Mouse (Mus musculus): ENCODE results near the gene Scmh1.
A peak's percentile ranks its signal among the peaks of the same experiment; 100 is the strongest.
"Not testable (repeated sequence)": the region's sequence is repeated elsewhere in the genome, so short reads cannot be mapped to it uniquely, and the experiment has no call there.

Scmh1 gene

DNA sequence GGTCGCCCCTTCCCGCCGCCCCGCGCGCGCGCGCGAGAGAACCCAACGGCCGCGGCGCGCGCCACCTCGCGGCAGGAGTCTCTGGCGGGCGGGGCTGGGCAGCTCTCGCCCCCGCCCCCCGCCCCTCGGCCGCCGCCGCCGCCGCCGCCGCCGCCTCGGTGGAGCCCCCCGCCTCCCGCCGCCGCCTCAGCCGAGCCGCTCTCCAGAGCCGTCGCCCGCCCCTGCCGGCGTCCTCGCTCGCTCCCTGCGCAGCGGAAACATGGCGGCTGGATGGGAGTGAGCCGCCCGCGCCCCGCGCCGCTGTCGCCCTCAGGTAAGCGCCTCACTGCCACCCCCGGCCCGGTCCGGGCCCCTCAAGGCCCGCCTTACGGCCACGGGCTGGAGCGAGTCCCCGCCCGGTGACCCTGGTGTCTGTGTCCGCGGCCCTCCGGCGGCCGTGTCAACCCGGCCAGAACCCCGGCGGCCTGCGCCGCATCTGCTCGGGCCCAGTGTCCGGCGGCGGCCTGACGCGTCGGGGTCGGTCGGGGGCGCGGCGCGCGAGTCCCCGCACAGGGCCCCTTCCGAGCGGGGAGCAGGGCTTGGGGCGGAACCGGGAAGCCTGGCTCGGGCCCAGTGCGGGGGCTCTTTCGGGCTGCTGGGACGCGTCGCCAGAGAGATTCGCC is at the start of gene Scmh1:
TSS of gene Scmh1 (plus strand) at position 138 of the 662 bp plus-strand sequence.
- DNase-seq (ENCODE audit: low read depth, low spot score), result peak; percentile 66

DNA sequence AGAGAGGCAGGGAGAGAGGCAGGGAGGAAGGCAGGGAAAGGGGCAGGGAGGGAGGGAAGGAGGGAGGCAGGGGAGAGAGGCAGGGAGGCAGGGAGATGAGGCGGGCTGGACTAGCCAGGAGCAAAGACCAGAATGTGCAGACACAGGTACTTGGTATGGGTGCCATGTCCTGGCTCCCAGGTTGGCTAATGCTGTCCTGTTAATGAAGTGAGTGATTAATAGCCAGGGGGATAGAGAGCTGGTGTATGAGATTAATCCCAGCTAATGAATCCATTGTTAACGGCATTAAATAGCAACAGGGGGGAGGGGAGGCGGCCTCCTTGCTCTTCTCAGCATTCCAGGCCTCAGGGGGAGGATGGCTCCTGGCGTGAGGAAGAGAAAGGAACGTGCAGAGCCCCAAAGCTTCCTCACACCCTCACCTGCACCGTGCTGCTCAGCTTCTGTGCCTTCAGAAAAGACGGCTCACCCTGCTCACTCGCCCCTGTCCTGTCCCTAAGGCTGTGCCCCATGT is 45.0 kb upstream of the Scmh1 start:
- DNase-seq (ENCODE audit: low read depth, low spot score), result no peak

- no peak for DNase-seq (ENCODE audit: low read depth, low spot score)
Observed at GRCm38 (mm10) chr4:120364729-120365128, 40.4 kb upstream of the Scmh1 start.

GRCm38 (mm10) chr4:120365456-120365855 is 39.6 kb upstream of the Scmh1 start:
- no peak for DNase-seq (ENCODE audit: low read depth, low spot score)

GRCm38 (mm10) chr4:120368031-120368430 is 37.0 kb upstream of the Scmh1 start:
- no peak for DNase-seq (ENCODE audit: low read depth, low spot score)

GRCm38 (mm10) chr4:120368663-120369062 is 36.4 kb upstream of the Scmh1 start:
- peak; percentile 16 for DNase-seq (ENCODE audit: low read depth, low spot score)

DNA sequence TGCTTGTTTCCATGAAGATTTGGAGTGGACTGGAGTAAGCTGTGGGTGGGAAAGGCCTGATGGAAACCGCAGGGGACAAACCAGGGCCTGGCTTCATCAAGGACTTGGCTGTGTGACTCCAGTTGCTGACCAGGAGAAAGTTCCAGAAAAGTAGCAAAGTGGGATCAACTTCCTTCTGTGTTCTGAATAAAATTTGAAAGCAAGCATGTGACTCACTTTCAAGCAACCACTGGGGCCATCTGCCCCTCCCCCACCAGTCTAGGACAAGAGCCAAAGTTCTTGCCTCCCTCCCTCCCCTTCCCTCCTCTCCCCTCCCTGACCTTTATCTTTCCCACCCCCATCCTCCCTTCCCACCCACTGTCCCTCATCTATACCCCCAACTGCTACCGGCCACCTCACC is 35.9 kb upstream of the Scmh1 start:
- DNase-seq (ENCODE audit: low read depth, low spot score), result no peak

DNA sequence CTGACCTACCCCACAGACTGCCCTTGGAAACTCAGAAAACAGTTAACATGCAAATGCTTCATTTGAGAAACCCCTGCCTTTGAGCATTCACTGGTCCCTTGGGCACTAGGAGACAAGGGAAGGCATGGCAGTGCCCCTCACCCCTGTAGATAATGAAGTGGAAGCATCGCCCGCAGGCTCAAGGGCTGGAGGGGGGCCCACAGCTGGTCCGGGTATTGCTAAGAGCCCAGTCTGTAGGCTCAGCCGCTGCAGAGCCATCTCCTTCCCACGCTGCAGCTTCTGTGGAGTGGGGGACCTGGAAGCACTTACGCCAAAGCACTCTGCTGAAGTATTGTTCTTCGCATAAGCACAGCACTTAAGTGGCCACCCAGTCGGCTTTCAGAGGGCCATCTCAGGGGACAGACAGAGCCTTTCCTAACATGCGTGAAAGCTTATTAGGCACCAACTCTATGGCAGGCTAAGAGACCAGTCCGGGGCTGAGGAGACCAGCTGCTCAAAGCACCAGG is 35.2 kb upstream of the Scmh1 start:
- DNase-seq (ENCODE audit: low read depth, low spot score), result no peak

- DNase-seq (ENCODE audit: low read depth, low spot score), result no peak
Observed at GRCm38 (mm10) chr4:120372838-120373237, 32.2 kb upstream of the Scmh1 start.

DNA sequence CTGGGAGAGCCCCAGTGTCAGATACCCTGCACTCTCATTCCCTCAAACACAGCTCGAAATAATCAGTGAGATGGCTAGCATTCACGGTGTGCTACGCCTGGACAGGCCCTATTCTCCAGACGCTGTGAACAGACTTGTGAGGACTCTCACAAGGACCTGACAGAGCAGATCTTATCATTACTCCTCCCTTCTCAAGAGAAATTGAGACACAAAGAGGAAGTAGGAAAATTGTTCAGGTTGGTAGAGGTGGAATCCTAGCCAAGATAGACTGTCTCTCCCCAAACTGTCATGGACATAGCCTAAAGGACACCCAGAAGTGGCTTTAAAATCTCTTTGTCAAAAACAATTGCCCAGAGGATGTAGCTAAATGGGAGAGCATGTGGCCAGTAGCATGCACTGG is 31.3 kb upstream of the Scmh1 start:
- DNase-seq (ENCODE audit: low read depth, low spot score), result no peak

GRCm38 (mm10) chr4:120380811-120381391 is 24.2 kb upstream of the Scmh1 start:
- peak; percentile 49 for DNase-seq (ENCODE audit: low read depth, low spot score)

DNA sequence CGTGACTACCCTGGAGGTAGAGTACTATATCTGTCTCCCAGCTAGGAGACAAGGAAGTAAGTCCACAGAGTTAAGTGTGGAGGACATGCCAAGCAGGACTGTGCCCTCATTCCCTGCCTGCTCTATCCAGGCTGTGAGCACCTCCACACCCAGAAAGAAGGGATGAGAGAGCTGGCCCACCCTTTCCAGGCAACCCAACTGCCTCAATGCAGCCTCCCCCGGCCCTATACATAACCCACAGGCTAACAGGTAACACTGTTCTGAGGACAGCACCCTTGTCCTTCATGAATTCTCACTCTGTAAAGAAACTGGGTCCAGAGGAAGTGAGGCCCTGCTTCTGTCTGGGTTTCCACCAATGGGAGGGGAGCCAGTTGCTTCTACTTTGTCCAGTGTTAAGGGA is 19.6 kb upstream of the Scmh1 start:
- no peak for DNase-seq (ENCODE audit: low read depth, low spot score)

GRCm38 (mm10) chr4:120387496-120387895 is 17.6 kb upstream of the Scmh1 start:
- no peak for DNase-seq (ENCODE audit: low read depth, low spot score)

GRCm38 (mm10) chr4:120387968-120388367 is 17.1 kb upstream of the Scmh1 start:
- DNase-seq (ENCODE audit: low read depth, low spot score), result no peak

DNA sequence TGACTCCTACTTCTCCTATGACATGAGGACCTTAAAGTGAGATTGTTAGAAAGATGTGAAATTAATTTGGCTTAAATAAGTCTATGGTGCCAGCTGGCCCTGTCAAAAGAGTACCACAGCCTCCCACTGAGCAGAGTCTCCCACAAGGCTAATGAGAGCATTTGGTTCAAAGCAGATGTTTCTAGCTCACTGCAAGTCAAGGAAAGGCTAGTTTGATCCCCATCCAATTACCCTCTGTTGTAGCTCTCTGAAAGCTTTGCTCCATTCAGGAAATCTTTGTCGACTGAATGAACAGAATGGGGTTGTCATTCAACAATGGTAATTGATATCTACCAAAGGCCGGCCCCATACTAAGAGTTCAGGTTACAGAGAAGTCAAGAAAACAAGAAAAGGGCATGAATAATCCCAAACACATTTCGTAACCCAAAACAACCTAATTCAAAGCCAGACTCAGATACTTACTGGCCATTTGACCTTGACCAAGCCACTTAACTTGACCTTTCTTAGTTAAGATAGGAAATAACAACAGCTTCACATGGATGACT is 16.0 kb upstream of the Scmh1 start:
- DNase-seq (ENCODE audit: low read depth, low spot score), result no peak

GRCm38 (mm10) chr4:120389546-120389945 is 15.5 kb upstream of the Scmh1 start:
- DNase-seq (ENCODE audit: low read depth, low spot score), result no peak

DNA sequence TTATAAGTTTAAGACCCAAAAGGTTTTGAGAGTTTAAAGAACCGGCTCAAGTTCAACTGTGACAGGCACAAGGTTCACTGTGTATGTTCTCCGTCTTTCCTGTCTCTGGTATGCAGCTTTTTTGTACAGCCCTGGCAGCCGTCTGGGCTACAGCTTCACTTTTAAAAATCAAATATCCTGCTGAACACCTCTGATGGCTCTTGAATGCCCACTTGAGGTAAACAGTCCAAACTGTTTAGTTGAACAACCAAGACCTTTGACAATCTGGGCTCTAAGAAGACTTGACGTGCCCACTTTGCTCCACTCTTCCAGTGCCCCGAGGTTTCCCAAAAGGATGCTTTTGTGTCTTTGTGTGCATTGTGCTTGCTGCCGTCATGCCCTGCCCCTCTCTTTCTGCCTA is 13.5 kb upstream of the Scmh1 start:
- no peak for DNase-seq (ENCODE audit: low read depth, low spot score)

DNA sequence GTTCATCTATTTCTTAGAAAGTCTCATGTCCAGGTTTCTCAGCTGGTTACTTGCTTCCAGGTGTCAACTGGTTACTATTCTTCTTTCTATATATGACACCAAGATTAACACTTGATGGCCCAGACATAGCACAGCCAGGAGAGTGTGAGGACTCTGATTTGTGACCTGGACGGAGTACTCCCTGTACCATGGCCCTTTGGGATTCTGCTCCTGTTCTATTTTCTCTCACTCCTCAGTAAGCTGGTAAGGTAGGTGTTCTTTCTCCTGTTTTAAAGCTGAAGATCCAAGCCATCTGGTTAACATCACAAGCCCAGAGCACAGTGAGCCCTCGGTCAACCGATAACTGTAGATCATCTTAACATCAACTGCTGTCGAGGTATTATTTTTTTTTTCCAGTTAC is 12.7 kb upstream of the Scmh1 start:
- DNase-seq (ENCODE audit: low read depth, low spot score), result no peak

- no peak for DNase-seq (ENCODE audit: low read depth, low spot score)
Observed at GRCm38 (mm10) chr4:120392748-120393147, 12.3 kb upstream of the Scmh1 start.

- DNase-seq (ENCODE audit: low read depth, low spot score), result no peak
Observed at GRCm38 (mm10) chr4:120400251-120400650, 4.8 kb upstream of the Scmh1 start.

- not testable (repeated sequence) for DNase-seq (ENCODE audit: low read depth, low spot score)
Observed at GRCm38 (mm10) chr4:120402105-120402504, 3.0 kb upstream of the Scmh1 start.

- no peak for DNase-seq (ENCODE audit: low read depth, low spot score)
Observed at GRCm38 (mm10) chr4:120404247-120404646, 834 bp upstream of the Scmh1 start.

- DNase-seq (ENCODE audit: low read depth, low spot score), result no peak
Observed at GRCm38 (mm10) chr4:120404778-120405143, 320 bp upstream of the Scmh1 start.

All from CD4-positive helper T cell, adult 2 months (primary cell).